Mouse (Mus musculus): ENCODE data around the gene Gsn.

DNA sequence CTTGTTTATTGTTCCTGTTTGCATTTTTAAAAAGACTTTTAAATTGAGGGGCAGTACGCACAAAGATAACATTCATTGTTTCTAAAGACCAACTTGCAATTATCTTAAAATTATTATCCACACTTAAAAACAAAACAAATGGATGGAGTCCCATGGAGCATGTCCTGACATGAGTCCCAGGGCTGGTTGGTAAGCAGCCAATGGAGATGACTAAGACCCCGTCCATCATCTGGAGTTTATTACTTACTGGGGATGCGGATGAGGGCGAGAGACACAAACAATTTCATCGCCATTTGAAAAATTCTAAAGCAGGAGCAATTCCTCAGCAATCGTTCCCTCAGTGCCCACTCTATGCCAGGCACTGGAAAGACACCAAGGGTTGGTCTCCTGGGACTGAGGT, 21.2 kb upstream of the Gsn start:
- TF ChIP-seq CTCF (IDR thresholded peaks at IDR 0.05) (no peak), EP300 (IDR thresholded peaks at IDR 0.05) (no peak)

Data from lung, postnatal 0 days (tissue).